Mouse (Mus musculus) gastrocnemius, postnatal 36 days (tissue): ENCODE data around the gene Ndel1. TPM values are rescaled to one million over a fixed set of nuclear protein-coding genes. Genes with fewer than 3 reads are reported as not detected.
A peak's percentile ranks its signal among the peaks of the same experiment; 100 is the strongest.

ENCODE experiments used
- DNase-seq, 2 experiments: peaks; one replicate each; pipeline ENCODE4 v3.0.0; 2022
- intact Hi-C: fragments of 180-260 bp; cut with DNase I; formaldehyde crosslinking; loops from one replicate; pipeline ENCODE4 v1.15.1; 2025
- total RNA-seq, 2 experiments: library from RNA; stranded (reverse); gene quantifications; 2 replicates each; pipeline ENCODE4 v1.2.3; 2021

The Ndel1 gene
- total RNA-seq, 2 experiments from 2014 or later = 70.0 to 81.9 TPM

GRCm38 (mm10) chr11:68897838-68898237, 26.2 kb upstream of the Ndel1 start:
- DNase-seq = no peak
- intact Hi-C loops = no loop called here

- intact Hi-C loops = no loop called here
- DNase-seq = no peak
These were observed 25.5 kb upstream of the Ndel1 start for GRCm38 (mm10) chr11:68897120-68897519.

- DNase-seq = no peak
- intact Hi-C loops = no loop called here
These were observed 24.6 kb upstream of the Ndel1 start for GRCm38 (mm10) chr11:68896247-68896646.

- DNase-seq = no peak
- intact Hi-C loops = no loop called here
These were observed 22.3 kb upstream of the Ndel1 start for GRCm38 (mm10) chr11:68893911-68894464.

GRCm38 (mm10) chr11:68892233-68892832, 20.7 kb upstream of the Ndel1 start:
- intact Hi-C loops = no loop called here

GRCm38 (mm10) chr11:68891823-68892222, 20.2 kb upstream of the Ndel1 start:
- DNase-seq = no peak
- intact Hi-C loops = no loop called here

More at GRCm38 (mm10) chr11:68892233-68892832, 20.7 kb upstream of the Ndel1 start:
- DNase-seq = no peak

- intact Hi-C loops = no loop called here
- DNase-seq = no peak
These were observed 19.0 kb upstream of the Ndel1 start for GRCm38 (mm10) chr11:68890625-68891024.

- DNase-seq = no peak
- intact Hi-C loops = no loop called here
These were observed 17.0 kb upstream of the Ndel1 start for GRCm38 (mm10) chr11:68888653-68889052.

GRCm38 (mm10) chr11:68888253-68888652, 16.6 kb upstream of the Ndel1 start, which contains the start of gene Rnf222:
Gene Rnf222, plus strand, starts transcription at chr11:68888553.
- intact Hi-C loops = no loop called here
- no peak for DNase-seq

- intact Hi-C loops = no loop called here
- no peak for DNase-seq
These were observed 14.4 kb upstream of the Ndel1 start for GRCm38 (mm10) chr11:68886091-68886490.

- intact Hi-C loops = no loop called here
These were observed 12.7 kb upstream of the Ndel1 start for GRCm38 (mm10) chr11:68884368-68884767.

GRCm38 (mm10) chr11:68883843-68884242, 12.2 kb upstream of the Ndel1 start:
- no peak for DNase-seq
- intact Hi-C loops = loop anchor here (2.0 kb wide), 1 partner anchor 77 kb away; no protein-coding TSS in a partner anchor

More at GRCm38 (mm10) chr11:68884368-68884767, 12.7 kb upstream of the Ndel1 start:
- DNase-seq = no peak

- no peak for DNase-seq
- intact Hi-C loops = loop anchor here (2.0 kb wide), 1 partner anchor 75 kb away; no protein-coding TSS in a partner anchor
These were observed 10.4 kb upstream of the Ndel1 start for GRCm38 (mm10) chr11:68882107-68882506.

GRCm38 (mm10) chr11:68878811-68879210, 7.2 kb upstream of the Ndel1 start:
- DNase-seq = no peak
- intact Hi-C loops = no loop called here

- intact Hi-C loops = loop anchor here (5.0 kb wide), 3 partner anchors 38 to 308 kb away; no protein-coding TSS in a partner anchor
- peak in 1 of 2 experiments; percentile 44 for DNase-seq
These were observed 3.2 kb upstream of the Ndel1 start for GRCm38 (mm10) chr11:68874841-68875240.

GRCm38 (mm10) chr11:68871277-68871676, 381 bp downstream of the Ndel1 start:
- DNase-seq = no peak
- intact Hi-C loops = loop anchor here (5.0 kb wide), 3 partner anchors 34 to 304 kb away; no protein-coding TSS in a partner anchor

- peak; percentile 57 to 83 for DNase-seq
- intact Hi-C loops = no loop called here
These were observed 7.0 kb downstream of the Ndel1 start for GRCm38 (mm10) chr11:68864544-68865189.

- intact Hi-C loops = no loop called here
These were observed 8.0 kb downstream of the Ndel1 start for GRCm38 (mm10) chr11:68863631-68864091.

GRCm38 (mm10) chr11:68862260-68862659, 9.4 kb downstream of the Ndel1 start:
- DNase-seq = no peak
- intact Hi-C loops = no loop called here

More at GRCm38 (mm10) chr11:68863631-68864091, 8.0 kb downstream of the Ndel1 start:
- DNase-seq = no peak

GRCm38 (mm10) chr11:68859943-68860593, 11.6 kb downstream of the Ndel1 start:
- intact Hi-C loops = no loop called here
- DNase-seq = no peak

- intact Hi-C loops = no loop called here
- no peak for DNase-seq
These were observed 14.3 kb downstream of the Ndel1 start for GRCm38 (mm10) chr11:68857329-68857728.
